In the genomic region with DNA sequence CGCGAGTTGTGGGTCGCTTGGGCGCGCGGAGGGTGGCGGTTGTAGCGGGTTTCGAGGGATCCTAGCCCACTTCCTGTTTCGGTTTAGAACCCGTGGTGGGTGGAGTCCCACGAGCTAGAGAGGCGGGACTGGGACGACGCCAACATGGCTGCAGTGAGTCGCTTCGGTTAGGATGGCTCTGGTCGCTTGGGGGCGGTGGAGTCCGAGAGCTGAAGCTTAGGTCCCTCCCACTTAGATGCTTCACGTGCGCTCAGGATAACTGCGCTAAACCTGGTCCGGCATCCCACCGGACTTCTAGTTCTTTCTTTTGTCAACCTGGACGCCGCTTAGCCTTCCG, we compare ENCODE assay signal across 8 mouse cellular contexts. TPM values are rescaled to one million over a fixed set of nuclear protein-coding genes. Genes with fewer than 3 reads are reported as not detected.
A peak's percentile ranks its signal among the peaks of the same experiment; 100 is the strongest.
DNase-seq lines count a peak whose midpoint lies in the region; ATAC-seq and TF ChIP-seq lines count a peak whose summit lies in the region.

A gene (minus strand): TSS at position 117 of the 337 bp plus-strand sequence.

- H3K27ac ChIP-seq in ES-E14 (ENCODE audit: insufficient read depth, low read depth, low read length, poor library complexity, severe bottlenecking): no peak within 1 kb of the TSS
- H3K27ac ChIP-seq in forebrain, embryonic 14.5 days (ENCODE audit: low read depth, low read length): no peak within 1 kb of the TSS

- peak within 1 kb of the TSS; percentile 53 for H3K4me2 ChIP-seq in forebrain, embryonic 14.5 days (ENCODE audit: low read length)

- peak within 1 kb of the TSS; percentile 70 for H3K9ac ChIP-seq in ES-E14 (ENCODE audit: insufficient read depth, low read depth, low read length, poor library complexity, severe bottlenecking)
- peak within 1 kb of the TSS; percentile 69 for H3K9ac ChIP-seq in forebrain, embryonic 14.5 days (ENCODE audit: low read length)

- TF ChIP-seq CTCF in lung, adult 2 months (IDR thresholded peaks at IDR 0.05; ENCODE audit: insufficient read depth, low read length): peak; percentile 51; the same call in 1 of the 2 replicates

- peak; percentile 99 for ATAC-seq in forebrain, embryonic 14.5 days

- in situ Hi-C loops in ES-E14 (cut with MboI; ENCODE audit: low sequenced_read_pairs in 2 of 2, unreplicated experiment in 2 of 2): no loop called here

- no peaks in the 10 kb centered on the region; a peak in 1 of 4 replicates for H3K4me1 ChIP-seq in ES-E14 (ENCODE audit: control insufficient read depth in 2 of 2, insufficient read depth in 2 of 2, low read length in 2 of 2, poor library complexity in 1 of 2)
- H3K4me1 ChIP-seq in forebrain, embryonic 14.5 days (ENCODE audit: control insufficient read depth, insufficient read depth, low read length): no peaks in the 10 kb centered on the region
- no peaks in the 10 kb centered on the region; the same call in 1 of the 2 replicates for H3K4me1 ChIP-seq in lung, adult 2 months (ENCODE audit: control insufficient read depth, insufficient read depth, low read length)

- TF ChIP-seq POLR2A in lung, adult 2 months (IDR thresholded peaks at IDR 0.05; ENCODE audit: borderline replicate concordance, extremely low read depth, low read depth, low read length): peak; percentile 47; the same call in 1 of the 2 replicates

- no peaks in the 10 kb centered on the region for H3K36me3 ChIP-seq in ES-E14 (ENCODE audit: control insufficient read depth, insufficient read depth, low read length, poor library complexity, severe bottlenecking)
- H3K36me3 ChIP-seq in forebrain, embryonic 14.5 days (ENCODE audit: control insufficient read depth, insufficient read depth, low read length): no peaks in the 10 kb centered on the region

- no peaks in the 10 kb centered on the region for H3K9me3 ChIP-seq in ES-E14 (ENCODE audit: control insufficient read depth, insufficient read depth, low read depth, low read length)
- no peaks in the 10 kb centered on the region for H3K9me3 ChIP-seq in forebrain, embryonic 14.5 days (replicated peaks; ENCODE audit: control insufficient read depth, low read length)

- intact Hi-C loops in heart, postnatal 25 days (cut with DNase I): loop anchor here (2.0 kb wide), 1 partner anchor 723 kb away; no protein-coding TSS in a partner anchor

- H3K4me3 ChIP-seq in ES-E14 (ENCODE audit: insufficient read depth in 1 of 2, low read depth in 1 of 2, low read length in 2 of 2, poor library complexity in 1 of 2, severe bottlenecking in 1 of 2): peak within 1 kb of the TSS; percentile 54 to 72; a peak in 3 of 4 replicates
- peak within 1 kb of the TSS; percentile 47 for H3K4me3 ChIP-seq in forebrain, embryonic 14.5 days (ENCODE audit: low read depth, low read length)
- H3K4me3 ChIP-seq in lung, adult 2 months (replicated peaks; ENCODE audit: extremely low read depth, low read depth, low read length): peak within 1 kb of the TSS; percentile 93

- WGBS in forebrain, embryonic 14.5 days: 32% methylated on average over 28 of the region's 28 CpGs
- WGBS in lung, adult 2 months: 27% methylated on average over 28 of the region's 28 CpGs

- H3K27me3 ChIP-seq in forebrain, embryonic 14.5 days (replicated peaks; ENCODE audit: control insufficient read depth, insufficient read depth, low read length): no peaks in the 10 kb centered on the region

- DNase-seq in ES-E14 (ENCODE audit: low read depth, low spot score): peak; percentile 54
- peak; percentile 80 for DNase-seq in cerebellum, adult 11 months
- DNase-seq in forebrain, embryonic 14.5 days (ENCODE audit: low spot score): peak; percentile 93
- DNase-seq in heart, postnatal 25 days (ENCODE audit: low spot score): peak; percentile 70
- DNase-seq in layer of hippocampus, adult 18-20 months (ENCODE audit: low spot score in 2 of 2): peak; percentile 62 to 82
- peak; percentile 79 for DNase-seq in lung, adult 2 months
- DNase-seq in ovary, adult 18-20 months (ENCODE audit: low spot score): peak; percentile 75
- DNase-seq in thymus, postnatal 0 days (ENCODE audit: low spot score): peak; percentile 82

TF ChIP-seq in ES-E14, 5 proteins besides CTCF, POLR2A, EP300 and RAD21:
- TF ChIP-seq CHD2 (IDR thresholded peaks at IDR 0.05; ENCODE audit: low read depth, low read length) (no peak), HCFC1 (IDR thresholded peaks at IDR 0.05; ENCODE audit: borderline replicate concordance, insufficient read depth, low read length) (no peak), MAFK (IDR thresholded peaks at IDR 0.05; ENCODE audit: insufficient read depth, low read depth, low read length) (no peak), ZC3H11A (IDR thresholded peaks at IDR 0.05; ENCODE audit: borderline replicate concordance, low read depth, low read length) (no peak), ZNF384 (IDR thresholded peaks at IDR 0.05; ENCODE audit: low read depth, low read length) (no peak)

RNA-seq across cellular contexts. Expression of the gene that starts here (rescaled TPM):
- 2.2 and 2.8 TPM in 2 replicates for total RNA-seq in ES-E14 (2012; rRNA removed)
- polyA plus RNA-seq in forebrain, embryonic 14.5 days (2014; fragmentation: Nextera tagmentation; extraction: Ambion mirVana): 13.6 and 16.7 TPM in 2 replicates
- total RNA-seq in heart, postnatal 25 days (2021): 1 to 10 TPM; 4.9 to 5.6 TPM
- total RNA-seq in layer of hippocampus, adult 18-20 months (2021): 10 to 100 TPM; 26.2 to 32.7 TPM
- 1.9 and 3.3 TPM in 2 replicates for polyA plus RNA-seq in lung, adult 2 months (2012; rRNA removed)
- 20.1 and 20.4 TPM in 2 replicates for polyA plus RNA-seq in thymus, postnatal 0 days (2015; fragmentation: Nextera tagmentation; extraction: Ambion mirVana)
